Mouse (Mus musculus): ENCODE data around the gene Cnst. TPM values are rescaled to one million over a fixed set of nuclear protein-coding genes. Genes with fewer than 3 reads are reported as not detected.
"Not testable (repeated sequence)": the region's sequence is repeated elsewhere in the genome, so short reads cannot be mapped to it uniquely, and the experiment has no call there.

The Cnst gene
- polyA plus RNA-seq (2015; fragmentation: Nextera tagmentation; extraction: Ambion mirVana): 32.9 and 37.7 TPM in 2 replicates

DNA sequence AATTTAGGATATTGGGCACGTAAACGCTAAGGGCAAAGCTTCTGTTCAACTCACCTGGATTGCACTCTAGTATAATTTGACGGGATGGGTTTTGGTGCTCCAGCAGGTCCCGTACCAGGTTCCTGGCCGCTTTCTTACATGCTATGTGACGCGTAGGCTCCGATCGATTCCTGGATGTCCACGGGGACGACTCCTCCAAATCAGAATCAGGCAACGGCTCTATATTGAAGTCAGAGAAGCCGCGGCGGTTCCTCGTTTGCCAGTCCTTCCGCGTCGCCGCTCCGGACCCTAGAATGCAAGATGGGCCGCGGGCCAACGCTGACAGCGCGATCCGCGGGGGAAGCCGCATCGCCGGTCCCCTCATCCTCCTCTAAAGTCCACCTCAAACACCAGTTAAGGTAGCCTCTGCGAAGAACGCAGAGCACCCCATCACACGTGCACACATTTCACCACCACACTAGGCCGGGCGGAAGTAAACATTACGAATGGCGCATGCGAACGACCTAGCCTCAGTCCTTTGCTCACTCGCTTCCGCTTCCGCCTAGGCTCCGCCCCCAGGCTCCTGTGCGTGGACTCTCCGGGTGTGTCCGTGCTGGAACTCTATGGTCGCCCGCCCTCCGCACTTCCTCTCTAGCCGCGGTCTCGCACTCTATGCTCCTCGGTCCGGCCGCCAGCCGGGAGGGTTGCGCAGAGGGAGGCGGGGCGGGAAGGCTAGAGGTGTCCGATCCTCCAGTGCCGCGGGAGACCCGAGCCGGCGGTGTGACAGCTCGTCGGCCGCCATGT, at the start of gene Cnst, which contains the start of gene Tfb2m:
Gene Cnst (plus strand): TSS at position 603 of the 783 bp plus-strand sequence.
Gene Tfb2m (minus strand): TSS at position 500 of the 783 bp plus-strand sequence.
- WGBS: under 1% methylated on average over 69 of the region's 69 CpGs
- H3K27me3 ChIP-seq, H3K9me3 ChIP-seq, H3K36me3 ChIP-seq: not testable (repeated sequence)
- Histone ChIP-seq H3K9ac (peak within 1 kb of the TSS; percentile 84), H3K4me1 (replicated peaks) (peaks cover 32% of the 10 kb centered on the region), H3K4me3 (peak within 1 kb of the TSS; percentile 77), H3K4me2 (peak within 1 kb of the TSS; percentile 84), H3K27ac (replicated peaks) (peak within 1 kb of the TSS; percentile 96)
- ATAC-seq (ENCODE audit: low read depth): peak; percentile 99

DNA sequence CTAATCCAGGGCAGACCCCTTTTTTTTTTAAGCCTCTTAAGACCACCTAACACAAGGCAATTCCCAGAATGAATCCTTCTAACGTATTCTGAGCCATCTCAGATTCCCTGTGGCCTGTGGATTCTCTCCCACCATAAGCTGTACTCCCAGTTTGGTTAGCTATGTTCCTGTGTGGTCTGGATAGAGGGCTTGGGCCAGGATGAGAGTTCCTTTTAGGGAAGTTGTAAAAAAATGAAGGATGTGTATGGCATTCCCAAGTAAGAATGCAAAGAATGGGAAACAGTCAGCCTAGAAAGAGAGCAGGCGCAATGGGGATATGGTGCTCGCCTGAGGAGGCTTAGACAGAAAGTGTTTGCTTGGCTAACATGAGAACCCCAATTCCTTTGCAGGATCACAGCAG, 46.9 kb upstream of the Cnst start:
- no peaks in the 10 kb centered on the region for H3K9me3 ChIP-seq
- H3K4me3 ChIP-seq: no peak overlapping the region
- no peaks in the 10 kb centered on the region for H3K36me3 ChIP-seq
- H3K27ac ChIP-seq (replicated peaks): no peak overlapping the region
- H3K27me3 ChIP-seq: no peaks in the 10 kb centered on the region
- no peak overlapping the region for H3K4me2 ChIP-seq
- 79% methylated on average over 3 of the region's 3 CpGs for WGBS
- H3K9ac ChIP-seq: no peak overlapping the region
- ATAC-seq (ENCODE audit: low read depth): no peak
- H3K4me1 ChIP-seq (replicated peaks): no peaks in the 10 kb centered on the region

GRCm38 (mm10) chr1:179502565-179502964, 43.6 kb upstream of the Cnst start:
- WGBS: 20% methylated on average over 3 of the region's 3 CpGs
- no peaks in the 10 kb centered on the region for H3K4me1 ChIP-seq (replicated peaks)
- no peaks in the 10 kb centered on the region for H3K9me3 ChIP-seq
- H3K36me3 ChIP-seq: no peaks in the 10 kb centered on the region
- H3K27ac ChIP-seq (replicated peaks): no peak overlapping the region
- H3K27me3 ChIP-seq: no peaks in the 10 kb centered on the region
- H3K4me3 ChIP-seq: no peak overlapping the region
- no peak overlapping the region for H3K9ac ChIP-seq
- no peak overlapping the region for H3K4me2 ChIP-seq
- ATAC-seq (ENCODE audit: low read depth): no peak

- Histone ChIP-seq H3K4me2 (no peak overlapping the region), H3K9ac (no peak overlapping the region), H3K4me1 (replicated peaks) (no peaks in the 10 kb centered on the region), H3K4me3 (no peak overlapping the region), H3K9me3 (no peaks in the 10 kb centered on the region), H3K36me3 (no peaks in the 10 kb centered on the region), H3K27ac (replicated peaks) (no peak overlapping the region), H3K27me3 (no peaks in the 10 kb centered on the region)
- WGBS: 63% methylated on average over 9 of the region's 9 CpGs
- ATAC-seq (ENCODE audit: low read depth): no peak
These were observed 39.4 kb upstream of the Cnst start for GRCm38 (mm10) chr1:179506530-179507315.

GRCm38 (mm10) chr1:179510546-179511340, 35.4 kb upstream of the Cnst start:
- no peaks in the 10 kb centered on the region for H3K27me3 ChIP-seq
- no peaks in the 10 kb centered on the region for H3K36me3 ChIP-seq
- H3K27ac ChIP-seq (replicated peaks): no peak overlapping the region
- H3K9ac ChIP-seq: no peak overlapping the region
- H3K9me3 ChIP-seq: no peaks in the 10 kb centered on the region
- H3K4me1 ChIP-seq (replicated peaks): peaks cover 4% of the 10 kb centered on the region; the same call in 1 of the 2 replicates
- ATAC-seq (ENCODE audit: low read depth): no peak
- H3K4me2 ChIP-seq: no peak overlapping the region
- whole genome bisulfite sequencing: 86% methylated on average over 13 of the region's 13 CpGs
- H3K4me3 ChIP-seq: no peak overlapping the region

DNA sequence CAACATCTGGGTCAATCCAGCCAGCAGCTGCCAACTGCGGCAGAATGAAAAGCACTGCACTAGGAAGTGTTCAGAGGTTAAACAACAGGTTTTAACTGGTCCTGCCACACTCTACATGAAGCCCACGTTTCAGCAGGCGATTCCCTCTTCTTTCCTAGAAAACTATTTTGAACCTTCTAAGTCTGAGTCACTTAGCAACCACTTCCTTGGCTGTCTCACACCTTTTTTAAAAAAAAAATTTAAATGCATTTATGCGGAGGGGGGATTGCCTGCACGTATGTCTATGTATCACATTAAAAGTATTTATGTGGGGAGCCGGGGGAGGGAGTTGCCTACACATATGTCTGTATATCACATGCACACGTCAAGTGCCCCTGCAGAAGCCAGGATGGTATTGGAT, 34.3 kb upstream of the Cnst start:
- 84% methylated on average over 7 of the region's 7 CpGs for WGBS
- no peak overlapping the region for H3K4me2 ChIP-seq

GRCm38 (mm10) chr1:179516941-179517712, 29.0 kb upstream of the Cnst start:
- peak; percentile 79 for ATAC-seq (ENCODE audit: low read depth)
- H3K27me3 ChIP-seq: no peaks in the 10 kb centered on the region
- peak overlapping the region; percentile 80 for H3K9ac ChIP-seq
- peaks cover 17% of the 10 kb centered on the region for H3K4me1 ChIP-seq (replicated peaks)
- no peak overlapping the region for H3K27ac ChIP-seq (replicated peaks)
- H3K36me3 ChIP-seq: no peaks in the 10 kb centered on the region
- no peaks in the 10 kb centered on the region for H3K9me3 ChIP-seq
- under 1% methylated on average over 21 of the region's 21 CpGs for WGBS
- H3K4me3 ChIP-seq: peak overlapping the region; percentile 76
- peak overlapping the region; percentile 99 for H3K4me2 ChIP-seq

More for the DNA sequence above, 34.3 kb upstream of the Cnst start:
- Histone ChIP-seq H3K4me1 (replicated peaks) (peaks cover 12% of the 10 kb centered on the region), H3K4me3 (no peak overlapping the region), H3K9me3 (no peaks in the 10 kb centered on the region), H3K36me3 (no peaks in the 10 kb centered on the region), H3K27ac (replicated peaks) (no peak overlapping the region), H3K27me3 (no peaks in the 10 kb centered on the region), H3K9ac (no peak overlapping the region)
- no peak for ATAC-seq (ENCODE audit: low read depth)

GRCm38 (mm10) chr1:179517713-179518465, 28.3 kb upstream of the Cnst start, which contains the start of gene Smyd3:
Smyd3 (minus strand) TSS chr1:179518041.
- WGBS: 6% methylated on average over 39 of the region's 39 CpGs
- Histone ChIP-seq H3K4me1 (replicated peaks) (peaks cover 17% of the 10 kb centered on the region), H3K27ac (replicated peaks) (no peak within 1 kb of the TSS), H3K4me3 (peak within 1 kb of the TSS; percentile 76), H3K9me3 (no peaks in the 10 kb centered on the region), H3K27me3 (no peaks in the 10 kb centered on the region), H3K36me3 (no peaks in the 10 kb centered on the region), H3K9ac (peak within 1 kb of the TSS; percentile 80), H3K4me2 (peak within 1 kb of the TSS; percentile 99)
- peak; percentile 89 for ATAC-seq (ENCODE audit: low read depth)

- Histone ChIP-seq H3K4me2 (no peak overlapping the region), H3K4me3 (no peak overlapping the region), H3K36me3 (no peaks in the 10 kb centered on the region), H3K9me3 (no peaks in the 10 kb centered on the region), H3K27ac (replicated peaks) (no peak overlapping the region), H3K9ac (no peak overlapping the region), H3K4me1 (replicated peaks) (peaks cover 12% of the 10 kb centered on the region), H3K27me3 (no peaks in the 10 kb centered on the region)
- WGBS: 89% methylated on average over 3 of the region's 3 CpGs
- no peak for ATAC-seq (ENCODE audit: low read depth)
These were observed 26.3 kb upstream of the Cnst start for GRCm38 (mm10) chr1:179519901-179520300.

- H3K27me3 ChIP-seq: no peaks in the 10 kb centered on the region
- no peak overlapping the region for H3K9ac ChIP-seq
- peaks cover under 1% of the 10 kb centered on the region; the same call in 1 of the 2 replicates for H3K4me1 ChIP-seq (replicated peaks)
- H3K9me3 ChIP-seq: no peaks in the 10 kb centered on the region
- H3K27ac ChIP-seq (replicated peaks): no peak overlapping the region
- no peak for ATAC-seq (ENCODE audit: low read depth)
- H3K4me3 ChIP-seq: no peak overlapping the region
- WGBS: 95% methylated on average over 3 of the region's 3 CpGs
- H3K4me2 ChIP-seq: no peak overlapping the region
- H3K36me3 ChIP-seq: peaks cover 49% of the 10 kb centered on the region
These were observed 7.1 kb upstream of the Cnst start for GRCm38 (mm10) chr1:179539054-179539453.

Data from neural tube, embryonic 13.5 days (tissue).